Mouse (Mus musculus): ENCODE measurements at regions not wholly inside any gene's neighbourhood (a gene's known extent, or its start where the extent isn't known, plus 50 kb on each side); places are given as distances from the start of the nearest gene placed in this dataset.

DNA sequence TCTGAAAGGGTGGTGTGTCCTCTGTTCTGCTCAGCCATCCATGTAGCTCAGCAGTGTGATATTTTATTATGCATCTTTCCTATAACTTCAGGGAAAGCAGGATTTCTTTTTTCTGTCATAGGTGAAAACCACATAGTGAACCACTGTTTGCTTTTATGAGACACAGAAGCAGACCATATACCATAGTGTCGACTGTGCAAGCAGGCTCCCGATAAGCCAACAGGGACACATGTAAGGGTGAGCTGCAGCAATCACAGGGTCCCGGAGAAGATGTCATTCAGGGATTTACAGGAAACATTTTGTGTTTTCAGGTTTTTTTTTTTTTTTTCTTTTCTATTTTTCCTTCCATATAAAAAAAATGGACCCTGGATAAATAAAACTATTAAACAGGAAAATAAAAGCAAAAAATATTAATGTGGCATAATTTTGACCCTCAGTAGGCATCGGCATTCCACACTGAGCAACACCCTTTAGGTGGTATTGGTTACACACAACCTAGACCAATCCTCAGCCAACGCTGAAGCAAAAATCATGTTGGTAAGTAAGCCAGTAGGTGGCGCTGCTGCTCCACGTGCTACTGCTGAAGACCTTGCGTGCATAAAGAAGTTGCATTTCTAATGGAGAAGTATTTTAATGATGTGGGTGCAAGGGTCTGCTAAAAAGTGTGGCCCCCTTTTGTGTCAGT, 146.7 kb upstream of the C9orf72 start:
- Histone ChIP-seq H3K9me3 (replicated peaks; ENCODE audit: low read length) (no peaks in the 10 kb centered on the region), H3K4me1 (replicated peaks; ENCODE audit: insufficient read depth, low read length) (no peaks in the 10 kb centered on the region), H3K4me2 (ENCODE audit: low read length) (no peak overlapping the region), H3K4me3 (replicated peaks; ENCODE audit: low read depth, low read length) (no peak overlapping the region), H3K27ac (no peak overlapping the region), H3K27me3 (ENCODE audit: insufficient read depth, low read length) (no peaks in the 10 kb centered on the region), H3K9ac (ENCODE audit: low read depth, low read length) (no peak overlapping the region), H3K36me3 (ENCODE audit: insufficient read depth, low read length) (no peaks in the 10 kb centered on the region)
- 26% methylated on average over 8 of the region's 8 CpGs for WGBS
- ATAC-seq (replicated peaks; ENCODE audit: low FRiP score, low read depth) = peak; percentile 72
- peak; percentile 97 for TF ChIP-seq CTCF (IDR thresholded peaks at IDR 0.05; ENCODE audit: low read depth)
- DNase-seq (ENCODE audit: low spot score) = peak; percentile 85

GRCm38 (mm10) chr4:35364161-35364560, 138.2 kb upstream of the C9orf72 start:
- no peak for DNase-seq (ENCODE audit: low spot score)
- ATAC-seq (replicated peaks; ENCODE audit: low FRiP score, low read depth) = no peak

DNA sequence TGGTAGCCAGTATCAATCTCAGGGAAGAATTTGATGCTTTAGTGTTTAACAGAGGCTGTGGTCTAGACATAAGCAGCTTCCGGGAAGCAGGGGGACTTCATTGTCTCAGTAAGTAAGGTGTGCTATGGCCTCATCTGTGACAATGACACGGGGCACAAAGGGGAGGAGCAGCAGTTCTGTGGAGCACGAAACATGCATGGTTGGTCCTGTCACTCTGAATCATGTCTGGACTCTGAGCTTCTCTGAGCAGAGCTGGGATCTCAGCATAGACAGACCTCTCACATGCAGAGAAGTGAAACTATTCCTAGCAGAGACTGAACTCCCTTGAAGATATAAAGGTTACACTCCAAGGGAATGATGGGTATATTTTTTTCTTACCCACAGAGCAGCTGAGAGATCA, 136.2 kb upstream of the C9orf72 start:
- no peak for ATAC-seq (replicated peaks; ENCODE audit: low FRiP score, low read depth)
- no peak for TF ChIP-seq CTCF (IDR thresholded peaks at IDR 0.05; ENCODE audit: low read depth)
- WGBS = 70% methylated on average over 3 of the region's 3 CpGs
- Histone ChIP-seq H3K36me3 (ENCODE audit: insufficient read depth, low read length) (no peaks in the 10 kb centered on the region), H3K9me3 (replicated peaks; ENCODE audit: low read length) (no peaks in the 10 kb centered on the region), H3K4me3 (replicated peaks; ENCODE audit: low read depth, low read length) (no peak overlapping the region), H3K4me1 (replicated peaks; ENCODE audit: insufficient read depth, low read length) (no peaks in the 10 kb centered on the region), H3K27ac (no peak overlapping the region), H3K4me2 (ENCODE audit: low read length) (no peak overlapping the region), H3K27me3 (ENCODE audit: insufficient read depth, low read length) (no peaks in the 10 kb centered on the region), H3K9ac (ENCODE audit: low read depth, low read length) (no peak overlapping the region)
- no peak for DNase-seq (ENCODE audit: low spot score)

More at GRCm38 (mm10) chr4:35364161-35364560, 138.2 kb upstream of the C9orf72 start:
- no peak for TF ChIP-seq CTCF (IDR thresholded peaks at IDR 0.05; ENCODE audit: low read depth)
- no peaks in the 10 kb centered on the region for H3K4me1 ChIP-seq (replicated peaks; ENCODE audit: insufficient read depth, low read length)
- H3K36me3 ChIP-seq (ENCODE audit: insufficient read depth, low read length) = no peaks in the 10 kb centered on the region
- 72% methylated on average over 7 of the region's 7 CpGs for WGBS
- no peak overlapping the region for H3K9ac ChIP-seq (ENCODE audit: low read depth, low read length)
- H3K9me3 ChIP-seq (replicated peaks; ENCODE audit: low read length) = no peaks in the 10 kb centered on the region
- H3K27me3 ChIP-seq (ENCODE audit: insufficient read depth, low read length) = no peaks in the 10 kb centered on the region
- H3K4me2 ChIP-seq (ENCODE audit: low read length) = no peak overlapping the region
- H3K4me3 ChIP-seq (replicated peaks; ENCODE audit: low read depth, low read length) = no peak overlapping the region
- no peak overlapping the region for H3K27ac ChIP-seq

- ATAC-seq (replicated peaks; ENCODE audit: low FRiP score, low read depth) (no peak), DNase-seq (ENCODE audit: low spot score) (no peak)
- H3K4me2 ChIP-seq (ENCODE audit: low read length) = no peak overlapping the region
- no peak overlapping the region for H3K9ac ChIP-seq (ENCODE audit: low read depth, low read length)
- TF ChIP-seq CTCF (IDR thresholded peaks at IDR 0.05; ENCODE audit: low read depth) = no peak
- H3K9me3 ChIP-seq (replicated peaks; ENCODE audit: low read length) = no peaks in the 10 kb centered on the region
- no peaks in the 10 kb centered on the region for H3K4me1 ChIP-seq (replicated peaks; ENCODE audit: insufficient read depth, low read length)
- 90% methylated on average over 3 of the region's 3 CpGs for WGBS
- H3K4me3 ChIP-seq (replicated peaks; ENCODE audit: low read depth, low read length) = no peak overlapping the region
- H3K36me3 ChIP-seq (ENCODE audit: insufficient read depth, low read length) = no peaks in the 10 kb centered on the region
- H3K27me3 ChIP-seq (ENCODE audit: insufficient read depth, low read length) = no peaks in the 10 kb centered on the region
- no peak overlapping the region for H3K27ac ChIP-seq
Observed at GRCm38 (mm10) chr4:35359376-35359775, 133.4 kb upstream of the C9orf72 start.

- Histone ChIP-seq H3K4me1 (replicated peaks; ENCODE audit: insufficient read depth, low read length) (no peaks in the 10 kb centered on the region), H3K36me3 (ENCODE audit: insufficient read depth, low read length) (no peaks in the 10 kb centered on the region), H3K4me2 (ENCODE audit: low read length) (no peak overlapping the region), H3K9me3 (replicated peaks; ENCODE audit: low read length) (no peaks in the 10 kb centered on the region), H3K27me3 (ENCODE audit: insufficient read depth, low read length) (no peaks in the 10 kb centered on the region), H3K9ac (ENCODE audit: low read depth, low read length) (no peak overlapping the region), H3K27ac (no peak overlapping the region), H3K4me3 (replicated peaks; ENCODE audit: low read depth, low read length) (no peak overlapping the region)
- DNase-seq (ENCODE audit: low spot score) (no peak), ATAC-seq (replicated peaks; ENCODE audit: low FRiP score, low read depth) (no peak)
- no peak for TF ChIP-seq CTCF (IDR thresholded peaks at IDR 0.05; ENCODE audit: low read depth)
- WGBS = 49% methylated on average over 12 of the region's 12 CpGs
Observed at GRCm38 (mm10) chr4:35356904-35357563, 131.1 kb upstream of the C9orf72 start.

DNA sequence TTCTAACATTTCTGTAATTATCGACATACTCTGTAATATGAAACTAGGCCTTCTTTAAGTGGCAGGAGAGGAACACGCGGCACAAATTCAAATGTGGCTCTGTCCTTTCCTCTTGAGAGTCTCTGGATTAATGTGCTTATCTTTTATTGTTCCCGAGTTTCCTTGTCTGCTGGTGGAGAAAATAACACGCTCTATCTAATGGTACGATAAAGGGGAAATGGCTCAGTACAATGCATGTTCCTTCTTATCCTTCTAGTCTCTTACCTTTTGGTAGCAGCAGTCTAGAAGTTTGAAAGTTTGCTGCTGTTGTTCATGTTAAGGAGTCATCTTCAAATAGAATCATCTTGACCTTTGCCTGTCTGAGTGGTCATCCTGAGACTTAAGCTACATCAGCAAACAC, 130.1 kb upstream of the C9orf72 start:
- ATAC-seq (replicated peaks; ENCODE audit: low FRiP score, low read depth) = no peak
- WGBS = 80% methylated on average over 6 of the region's 6 CpGs
- no peaks in the 10 kb centered on the region for H3K9me3 ChIP-seq (replicated peaks; ENCODE audit: low read length)

More for the DNA sequence above, 130.1 kb upstream of the C9orf72 start:
- no peak for TF ChIP-seq CTCF (IDR thresholded peaks at IDR 0.05; ENCODE audit: low read depth)
- H3K4me1 ChIP-seq (replicated peaks; ENCODE audit: insufficient read depth, low read length) = no peaks in the 10 kb centered on the region
- H3K4me3 ChIP-seq (replicated peaks; ENCODE audit: low read depth, low read length) = no peak overlapping the region
- no peak for DNase-seq (ENCODE audit: low spot score)
- H3K27me3 ChIP-seq (ENCODE audit: insufficient read depth, low read length) = no peaks in the 10 kb centered on the region
- H3K27ac ChIP-seq = no peak overlapping the region
- no peak overlapping the region for H3K4me2 ChIP-seq (ENCODE audit: low read length)
- no peaks in the 10 kb centered on the region for H3K36me3 ChIP-seq (ENCODE audit: insufficient read depth, low read length)
- H3K9ac ChIP-seq (ENCODE audit: low read depth, low read length) = no peak overlapping the region

Measured in kidney, postnatal 0 days (tissue).